Mouse (Mus musculus): ENCODE data around the gene Zfp777.

Zfp777 gene

DNA sequence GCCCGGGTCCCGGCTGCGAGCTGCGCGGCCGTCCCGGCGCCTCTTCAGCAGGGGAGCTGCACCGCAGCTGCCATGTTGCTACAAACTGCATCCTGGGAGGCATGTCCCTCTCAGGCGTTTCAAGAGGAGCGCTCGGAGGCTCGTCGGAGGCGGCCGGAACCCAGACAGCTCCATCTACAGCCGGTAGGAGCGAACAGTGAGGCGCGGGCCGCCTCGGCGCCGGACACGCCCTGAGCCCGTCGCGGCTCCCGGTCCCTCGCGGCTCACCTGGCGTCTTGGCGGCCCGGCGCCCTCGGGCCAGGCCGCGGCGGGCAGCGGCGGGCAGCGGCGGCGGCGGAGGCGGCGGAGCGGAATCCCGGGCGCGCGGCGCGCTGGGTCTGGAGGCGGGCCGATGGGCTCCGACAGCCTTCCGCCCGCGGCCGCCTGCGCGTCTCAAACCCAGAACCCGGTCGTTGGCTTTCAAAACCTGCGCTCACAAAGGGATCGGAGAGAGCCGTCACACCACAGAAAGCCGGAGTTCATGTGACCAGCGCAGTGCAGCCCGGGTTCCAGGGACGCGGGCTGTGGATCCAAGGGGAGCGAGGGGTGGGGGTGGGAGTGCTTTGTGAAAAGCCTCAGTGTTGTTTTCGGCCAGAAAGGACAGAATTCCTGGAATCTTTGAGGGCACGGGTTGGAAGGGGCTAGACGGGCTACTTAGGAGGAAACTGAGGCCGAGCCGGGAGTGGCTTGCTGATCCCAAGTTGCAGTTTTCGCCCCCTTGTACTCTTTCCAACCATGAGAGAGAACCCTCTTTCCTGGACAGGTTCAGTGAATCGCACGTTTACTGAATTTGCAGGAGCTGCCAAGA, at the start of gene Zfp777:
TSS of gene Zfp777 (minus strand) at position 486 of the 847 bp plus-strand sequence.
- DNase-seq: peak; percentile 79

- no peak for DNase-seq
Measured at GRCm38 (mm10) chr6:48086957-48087715, 38.4 kb upstream of the Zfp777 start.

- DNase-seq: peak; percentile 94
Measured at GRCm38 (mm10) chr6:48086471-48086878, 37.8 kb upstream of the Zfp777 start, which contains the start of gene Zfp746. TSS of gene Zfp746 (minus strand) at chr6:48086593.

DNA sequence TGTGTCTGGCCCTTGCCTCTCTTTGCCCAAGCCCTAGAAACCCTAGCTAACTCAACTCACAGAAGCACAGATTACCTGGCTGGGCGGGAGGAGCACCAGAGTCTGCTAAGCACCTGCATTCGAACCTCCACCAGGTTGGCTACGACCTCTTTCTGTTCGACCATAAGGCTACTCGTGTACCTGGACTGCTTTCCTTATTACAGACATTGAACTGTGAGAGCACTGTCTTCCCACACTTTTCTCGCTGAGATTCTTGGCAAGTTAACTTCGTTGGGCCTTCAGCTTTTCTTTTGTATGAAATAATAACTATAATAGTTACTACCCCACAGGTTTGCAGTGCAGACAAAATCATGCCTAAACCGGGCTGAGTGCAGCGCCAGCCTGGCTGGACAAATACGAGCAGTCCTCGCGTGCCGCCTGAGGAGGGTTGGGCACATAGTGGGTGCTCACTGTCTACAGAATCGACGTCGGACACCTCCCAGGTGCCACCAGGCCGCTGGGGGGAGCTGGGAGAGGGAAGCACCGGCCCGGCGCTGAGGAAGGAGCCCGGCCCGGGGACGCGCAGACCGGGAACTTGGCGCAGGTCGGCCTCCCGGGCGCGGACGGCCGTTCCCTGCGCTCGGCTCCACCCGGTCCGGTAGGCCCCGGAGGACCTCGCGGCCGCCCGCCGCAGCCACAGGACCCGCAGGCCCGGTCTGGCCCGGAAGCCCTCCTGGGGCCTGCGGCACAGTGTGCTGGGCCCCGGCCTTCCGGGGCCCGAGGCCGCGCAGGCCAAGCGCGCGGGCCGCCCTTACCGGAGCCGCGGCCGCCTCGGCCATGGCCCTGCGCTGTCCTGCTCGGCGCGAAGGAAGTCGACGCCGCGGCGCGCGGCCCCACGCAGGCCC, 37.1 kb upstream of the Zfp777 start:
- DNase-seq: peak; percentile 67

GRCm38 (mm10) chr6:48083733-48084191, 35.1 kb upstream of the Zfp777 start:
- no peak for DNase-seq

- DNase-seq: no peak
Measured at GRCm38 (mm10) chr6:48081952-48082351, 33.2 kb upstream of the Zfp777 start.

DNA sequence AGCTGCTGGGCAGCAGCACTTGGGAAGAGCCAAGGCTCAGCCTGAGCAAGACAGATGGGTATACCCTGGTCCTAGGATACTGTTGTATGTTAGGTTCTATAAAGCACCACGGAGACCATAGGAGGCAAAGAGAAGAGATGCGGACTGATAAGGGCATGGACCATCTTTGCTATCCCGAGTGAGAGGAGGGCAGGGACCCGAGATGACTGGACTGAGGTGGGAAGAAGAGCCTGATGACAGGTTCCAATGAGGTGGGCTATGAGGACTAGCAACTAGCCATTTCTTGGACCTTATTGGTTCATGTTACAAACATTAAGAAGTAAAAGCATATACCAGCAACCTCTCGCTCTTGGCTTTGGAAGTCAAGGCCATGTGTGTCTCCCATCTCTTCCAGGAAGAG, 32.3 kb upstream of the Zfp777 start:
- no peak for DNase-seq

DNA sequence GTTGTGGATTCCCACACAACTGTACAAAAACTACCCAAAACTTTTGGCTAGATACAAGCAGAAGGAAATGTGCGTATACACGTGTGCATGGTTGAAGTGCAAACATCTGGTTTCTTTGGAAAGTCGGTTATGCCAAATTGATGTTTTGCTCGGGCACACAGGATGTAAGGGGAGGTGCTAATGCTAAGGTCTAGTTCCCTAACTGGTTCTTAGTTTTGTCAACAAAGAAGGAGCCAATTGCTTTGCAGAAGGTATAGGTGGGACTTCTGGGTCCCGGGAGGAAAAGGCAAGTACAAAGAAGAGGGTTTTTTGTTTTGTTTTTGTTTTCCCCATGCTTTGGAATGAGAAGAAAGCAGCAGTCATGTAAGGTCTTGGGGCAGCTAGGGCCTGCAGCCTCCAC, 24.6 kb upstream of the Zfp777 start:
- no peak for DNase-seq

DNA sequence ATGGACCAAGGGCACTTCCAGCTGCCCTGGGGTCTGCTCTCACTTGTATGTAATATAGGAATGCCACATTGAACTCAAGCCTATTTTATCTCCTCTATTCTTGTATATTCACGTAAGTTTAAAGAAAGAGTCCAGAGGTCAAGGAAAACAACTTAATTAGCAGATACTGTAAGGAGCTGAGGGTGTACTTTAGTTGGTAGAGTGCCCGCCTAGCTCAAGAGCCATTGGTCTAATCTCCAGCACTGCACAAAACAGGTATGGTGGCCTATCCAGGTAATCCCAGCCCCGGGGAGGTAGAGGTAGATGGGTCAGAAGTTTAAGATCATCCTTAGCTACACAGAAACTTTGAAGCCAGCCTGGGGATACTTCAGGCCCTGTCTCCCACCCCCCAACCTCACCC, 18.8 kb upstream of the Zfp777 start:
- DNase-seq: no peak

- DNase-seq: no peak
Measured at GRCm38 (mm10) chr6:48065587-48066075, 16.9 kb upstream of the Zfp777 start.

DNA sequence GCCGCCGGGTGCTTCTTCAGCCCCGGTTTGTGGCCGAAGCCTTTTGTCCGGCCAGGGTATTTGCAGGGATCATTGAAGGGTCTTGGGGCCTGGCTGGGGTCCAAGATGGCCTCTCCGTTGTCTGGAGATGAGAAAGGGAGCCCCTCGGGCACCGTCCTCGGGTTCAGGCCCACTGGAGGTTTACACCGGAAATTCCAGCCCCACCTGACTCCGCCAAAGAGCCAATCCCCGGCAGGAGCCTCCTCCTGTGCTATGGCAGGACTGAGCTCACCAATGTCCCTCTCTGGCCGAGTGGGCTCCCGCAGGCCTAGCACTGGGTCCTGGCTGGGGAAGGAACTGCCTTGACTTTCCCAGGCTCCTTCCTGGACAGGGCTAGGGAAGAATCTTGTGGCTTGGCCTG, 15.7 kb upstream of the Zfp777 start:
- no peak for DNase-seq

GRCm38 (mm10) chr6:48063940-48064339, 15.2 kb upstream of the Zfp777 start:
- DNase-seq: no peak

GRCm38 (mm10) chr6:48060895-48061294, 12.2 kb upstream of the Zfp777 start:
- no peak for DNase-seq

- DNase-seq: peak; percentile 76
Measured at GRCm38 (mm10) chr6:48060421-48060820, 11.7 kb upstream of the Zfp777 start.

DNA sequence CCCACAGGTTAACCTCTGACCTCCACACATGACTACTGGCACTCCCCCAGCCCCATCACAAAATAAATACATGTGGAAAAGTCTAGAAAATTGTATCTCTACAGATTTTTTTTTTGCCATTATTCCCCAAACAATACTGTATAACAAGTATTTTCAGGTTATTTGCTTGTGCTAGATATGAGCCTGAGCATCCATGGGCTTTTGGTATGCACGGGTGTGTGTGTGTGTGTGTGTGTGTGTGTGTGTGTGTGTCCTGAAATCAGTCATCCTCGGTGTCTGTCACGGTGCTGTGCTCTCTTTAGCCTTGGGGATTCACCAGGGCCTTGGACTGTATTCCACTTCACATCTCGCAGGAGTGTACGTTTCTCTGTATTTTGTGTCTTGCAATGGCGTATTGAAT, 3.4 kb upstream of the Zfp777 start:
- no peak for DNase-seq

DNA sequence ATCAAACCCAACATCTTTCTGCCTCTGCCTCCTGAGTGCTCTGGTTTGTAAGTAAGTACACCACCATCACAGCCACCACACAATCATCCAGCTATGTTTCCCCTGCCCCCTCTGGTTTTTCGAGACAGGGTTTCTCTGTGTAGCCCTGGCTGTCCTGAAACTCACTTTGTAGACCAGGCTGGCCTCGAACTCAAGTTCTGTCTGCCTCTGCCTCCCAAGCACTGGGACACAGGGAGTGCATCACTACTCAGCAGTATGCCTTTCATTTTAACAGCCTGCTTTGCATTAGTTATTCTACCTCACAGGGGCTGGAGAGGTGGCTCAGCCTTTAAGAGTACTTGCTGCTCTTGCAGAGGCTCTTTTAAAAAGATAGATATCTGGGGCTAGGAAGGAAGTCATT, 3.0 kb upstream of the Zfp777 start:
- DNase-seq: no peak

GRCm38 (mm10) chr6:48049273-48050065, 758 bp upstream of the Zfp777 start:
- no peak for DNase-seq

DNA sequence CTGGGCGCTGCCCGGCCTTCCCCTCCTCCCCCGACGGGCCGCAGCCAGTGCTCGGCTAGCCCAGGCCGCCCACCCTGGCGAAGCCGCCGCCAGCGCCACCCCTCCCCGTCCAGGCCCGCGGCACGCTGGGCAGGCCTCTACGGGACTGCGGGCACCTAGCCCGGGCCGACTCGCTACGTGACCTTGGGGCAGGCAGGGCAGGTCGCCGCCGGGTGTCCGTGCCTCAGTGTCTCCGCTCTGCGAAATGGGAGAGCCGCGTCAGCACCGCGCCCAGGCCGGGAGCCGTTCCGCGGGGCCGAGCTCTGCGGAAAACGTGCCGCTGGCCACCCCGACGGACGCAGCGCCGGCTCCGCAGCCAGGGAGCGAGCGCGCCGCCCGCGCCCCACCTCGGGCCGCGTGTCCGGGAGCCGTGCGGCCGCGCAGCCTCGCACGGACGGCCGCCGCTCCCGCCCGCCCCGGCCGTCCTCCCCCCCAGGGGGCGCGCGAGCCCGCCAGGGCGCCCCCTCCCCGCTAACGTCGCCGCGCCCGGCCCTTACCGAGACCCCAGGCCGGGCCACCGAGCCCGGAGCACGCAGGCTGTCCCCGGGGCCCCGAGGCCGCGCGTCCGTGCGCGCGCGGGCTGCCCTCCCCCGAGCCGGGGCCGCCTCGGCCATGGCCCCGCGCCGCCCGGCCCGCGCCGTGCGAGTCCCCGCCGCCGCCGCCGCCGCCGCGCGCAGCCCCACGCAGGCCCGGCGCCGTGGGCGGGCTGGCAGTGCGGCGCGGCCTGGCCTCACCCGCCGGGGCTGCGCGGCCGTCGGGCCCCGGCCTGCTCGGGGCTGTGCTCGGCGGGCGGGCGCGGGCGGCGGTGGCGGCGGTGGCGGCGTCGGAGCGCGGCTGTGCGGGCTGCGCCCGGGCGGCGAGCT, 1.0 kb downstream of the Zfp777 start:
- peak; percentile 55 for DNase-seq

- DNase-seq: no peak
Measured at GRCm38 (mm10) chr6:48047114-48047449, 1.6 kb downstream of the Zfp777 start.

GRCm38 (mm10) chr6:48032661-48033060, 16.1 kb downstream of the Zfp777 start:
- DNase-seq: no peak
